Mouse (Mus musculus) ES-Bruce4 (cell line): ENCODE results near the gene Apoa2.

ENCODE experiments used
- CTCF ChIP-seq: IDR thresholded peaks from one replicate; pipeline ENCODE4 v1.8.1; 2011; ENCODE audit warnings: low read depth, low read length
- POLR2A ChIP-seq: IDR thresholded peaks from one replicate; pipeline ENCODE4 v1.8.1; 2011; ENCODE audit warnings: low read length; ENCODE audit not compliant: insufficient read depth

GRCm38 (mm10) chr1:171256095-171256818 lies 31.4 kb downstream of the Apoa2 start:
- TF ChIP-seq CTCF: peak; percentile 2
- no peak for TF ChIP-seq POLR2A
